Mouse (Mus musculus): ENCODE measurements at regions not wholly inside any gene's neighbourhood (a gene's known extent, or its start where the extent isn't known, plus 50 kb on each side); places are given as distances from the start of the nearest gene placed in this dataset.

DNA sequence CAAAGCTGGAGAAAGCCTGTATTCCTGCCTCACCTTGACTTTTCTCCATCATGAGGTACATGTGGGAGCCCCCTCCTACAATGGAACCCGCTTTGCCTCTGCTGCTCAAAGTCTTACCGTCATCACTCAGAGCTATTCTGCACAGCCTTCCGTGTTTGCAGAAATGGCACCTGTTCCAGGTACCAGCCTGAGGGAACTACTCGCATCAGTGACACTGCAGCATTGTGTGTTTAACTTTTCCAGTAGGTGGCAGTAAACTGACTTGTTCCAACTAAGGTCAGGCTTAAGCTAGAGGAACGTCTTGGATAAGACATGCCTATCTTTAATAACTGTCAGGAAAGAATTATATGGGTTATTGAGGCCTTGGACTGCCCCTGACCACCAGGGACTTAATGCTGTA is 71.4 kb downstream of the Fam173b start:
- DNase-seq (ENCODE audit: low spot score in 2 of 2): peak in 1 of 2 experiments; percentile 18

DNA sequence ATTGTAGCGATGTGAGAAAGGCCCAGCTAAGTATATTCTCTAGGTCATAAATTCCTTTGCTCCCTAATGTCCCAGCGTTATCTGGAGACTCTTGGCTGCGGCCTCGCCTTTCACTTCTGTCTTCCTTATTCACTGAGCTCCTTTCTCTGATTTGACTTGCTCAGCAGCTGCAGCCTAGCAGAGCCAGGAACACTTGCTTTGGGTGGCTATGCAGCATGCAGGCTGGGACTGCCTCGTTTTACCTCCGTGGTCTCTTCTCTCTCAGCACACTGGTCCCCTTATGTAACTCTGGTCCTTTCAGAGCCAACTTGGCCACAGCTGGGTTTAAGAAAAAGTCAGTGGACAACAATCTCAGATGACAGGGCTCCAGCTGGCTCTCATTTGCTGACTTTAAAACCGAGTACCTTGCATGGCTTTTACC is 75.1 kb downstream of the Fam173b start:
- peak in 1 of 2 experiments; percentile 16 for DNase-seq (ENCODE audit: low spot score in 2 of 2)

DNA sequence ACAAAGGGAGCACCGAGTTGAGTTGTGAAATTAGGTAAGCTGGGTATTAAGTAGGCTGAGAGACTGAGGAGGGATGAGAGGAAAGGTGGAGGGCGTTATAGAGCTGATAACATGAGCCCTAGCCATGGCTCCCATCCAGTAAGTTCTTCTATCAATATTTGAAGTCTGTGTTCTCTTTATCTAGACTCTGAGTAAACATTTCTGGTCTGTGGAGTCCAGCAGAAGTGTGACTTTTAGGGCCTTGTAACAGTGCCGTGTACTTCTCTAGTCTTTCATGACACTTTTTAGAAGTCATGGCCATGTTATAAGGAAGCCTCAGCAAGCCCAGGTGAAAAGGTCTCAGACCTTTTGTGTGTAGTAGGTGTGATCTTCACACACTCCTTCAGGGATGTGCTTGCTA is 91.5 kb downstream of the Fam173b start:
- DNase-seq (ENCODE audit: low spot score in 2 of 2): no peak

DNA sequence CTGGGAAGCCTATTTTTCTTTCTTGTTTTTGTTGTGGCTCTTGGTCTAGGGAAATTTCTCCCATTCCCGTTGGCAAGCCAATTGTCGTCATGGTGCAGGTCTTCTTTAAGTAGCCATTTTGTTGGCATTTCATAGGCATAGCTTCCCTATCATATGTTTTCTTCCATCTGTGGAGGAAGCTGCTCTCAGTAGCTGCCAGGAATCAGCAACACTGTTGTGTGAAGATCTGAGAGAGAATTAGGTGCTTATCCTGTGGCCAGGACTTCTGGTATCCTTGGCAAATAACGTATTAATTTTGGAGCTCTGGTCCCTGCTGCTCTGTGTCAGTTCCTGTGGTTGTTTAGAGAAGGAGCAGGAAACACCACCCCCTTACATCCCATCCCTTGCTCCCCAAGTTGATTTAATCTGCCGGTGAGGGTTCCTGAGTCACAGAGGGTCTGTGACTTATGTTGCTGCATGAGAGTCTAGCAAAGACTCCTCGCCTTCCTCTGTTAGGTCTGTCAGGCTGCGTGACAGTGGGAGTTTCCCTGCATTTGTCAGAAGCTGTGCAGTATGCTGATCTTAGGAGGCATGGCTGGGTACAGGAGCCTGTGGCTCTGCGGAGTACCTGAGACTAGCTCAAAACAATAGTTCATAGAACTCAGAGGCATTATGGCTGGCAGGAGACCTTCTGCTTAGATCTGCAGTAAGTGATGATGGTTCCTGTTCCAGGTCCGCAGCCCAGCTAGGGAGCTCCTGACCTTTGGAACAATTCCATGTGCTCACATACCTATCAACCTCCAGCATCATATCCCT is 93.4 kb downstream of the Fam173b start:
- DNase-seq (ENCODE audit: low spot score in 2 of 2): no peak

DNA sequence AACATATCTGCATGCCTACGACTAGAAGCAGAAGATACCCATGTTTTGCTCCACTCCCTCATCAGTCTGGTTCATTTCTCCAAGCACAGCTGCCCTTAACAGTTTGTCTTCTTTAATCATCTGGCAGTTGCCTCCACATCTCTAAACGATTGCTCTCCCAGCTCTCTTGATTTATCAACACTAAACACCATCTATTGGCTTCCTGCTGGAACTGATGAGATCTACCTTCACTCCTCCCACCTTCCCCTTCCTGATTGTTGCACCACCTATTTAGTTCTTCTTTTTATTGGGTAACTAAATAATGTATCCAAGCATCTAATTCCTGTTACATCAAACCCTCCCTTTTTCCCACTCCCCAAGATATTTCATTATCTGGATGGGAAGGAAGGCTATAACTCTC is 101.7 kb downstream of the Fam173b start:
- DNase-seq (ENCODE audit: low spot score in 2 of 2): no peak

DNA sequence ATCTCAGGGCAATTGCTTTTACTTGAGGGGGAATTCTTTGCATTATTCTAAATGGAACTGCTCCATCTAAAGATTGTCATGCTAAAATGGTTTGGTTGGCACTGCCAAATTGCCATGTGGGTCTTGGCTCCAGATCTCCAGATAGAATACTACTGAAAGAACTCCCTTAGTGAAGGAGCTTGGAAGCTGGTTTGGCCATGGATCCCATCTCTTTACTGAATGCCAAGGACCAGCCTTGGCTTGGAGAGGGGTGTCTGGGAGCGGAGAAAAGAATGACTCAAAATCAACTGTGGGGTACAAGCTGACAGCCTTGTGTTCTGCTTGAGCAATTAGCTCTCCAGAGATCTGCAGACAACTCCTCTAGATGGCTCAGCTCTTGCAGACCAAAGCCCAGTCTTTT is 105.8 kb downstream of the Fam173b start:
- no peak for DNase-seq (ENCODE audit: low spot score in 2 of 2)

DNA sequence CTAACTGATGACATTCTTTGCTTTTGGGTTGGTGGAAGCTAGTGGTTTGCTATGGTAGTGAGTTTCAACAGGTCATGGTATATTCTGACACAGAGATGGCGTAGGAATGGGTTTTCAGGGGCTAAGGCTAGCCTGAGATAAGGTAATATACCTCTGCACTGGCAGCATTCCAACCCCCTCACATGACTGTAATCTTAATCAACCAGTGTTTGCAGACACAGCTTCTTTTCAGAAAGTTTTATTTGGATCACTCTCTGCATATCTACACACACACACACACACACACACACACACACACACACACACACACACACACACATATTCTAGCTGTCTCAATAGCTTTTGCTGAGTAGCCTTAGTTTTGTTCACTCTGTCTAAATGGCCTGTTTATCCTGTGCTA is 119.4 kb downstream of the Fam173b start:
- DNase-seq (ENCODE audit: low spot score in 2 of 2): no peak

DNA sequence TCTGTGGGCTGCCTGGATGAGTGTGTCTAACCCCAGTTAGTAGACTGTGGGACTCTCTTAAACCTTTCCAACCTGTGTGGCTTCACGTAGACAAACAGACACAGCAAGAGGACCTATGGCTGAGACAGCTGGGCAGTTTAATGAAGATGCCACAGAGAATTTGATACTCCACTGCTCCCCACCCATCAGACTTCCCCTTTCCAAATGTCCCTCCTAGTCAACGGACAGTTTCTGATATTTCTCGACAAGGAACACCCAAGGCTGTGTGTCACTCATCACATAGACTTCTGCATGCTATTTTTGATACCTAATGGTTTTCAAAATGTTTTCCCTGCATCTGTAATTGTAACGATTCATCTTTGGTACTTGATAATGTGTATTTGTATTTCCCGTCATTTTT is 120.8 kb downstream of the Fam173b start:
- DNase-seq (ENCODE audit: low spot score in 2 of 2): no peak

DNA sequence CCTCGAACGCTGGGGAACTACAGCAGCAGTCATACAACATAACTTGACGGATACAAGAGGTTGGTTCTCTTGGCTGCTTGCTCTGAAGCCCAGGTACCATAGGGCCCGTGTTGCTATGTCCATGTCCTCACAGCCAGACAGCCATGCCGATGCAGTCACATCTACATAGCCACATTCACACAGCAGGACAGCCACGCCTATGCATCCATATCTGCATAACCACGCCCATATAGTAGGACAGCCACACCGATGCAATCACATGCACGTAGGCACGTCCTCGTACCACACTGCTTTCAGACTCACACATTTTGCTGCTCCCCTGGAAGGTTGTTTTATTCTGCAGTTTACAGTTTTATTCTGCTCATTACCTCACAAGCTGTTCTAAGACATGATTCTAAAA is 122.6 kb downstream of the Fam173b start:
- no peak for DNase-seq (ENCODE audit: low spot score in 2 of 2)

DNA sequence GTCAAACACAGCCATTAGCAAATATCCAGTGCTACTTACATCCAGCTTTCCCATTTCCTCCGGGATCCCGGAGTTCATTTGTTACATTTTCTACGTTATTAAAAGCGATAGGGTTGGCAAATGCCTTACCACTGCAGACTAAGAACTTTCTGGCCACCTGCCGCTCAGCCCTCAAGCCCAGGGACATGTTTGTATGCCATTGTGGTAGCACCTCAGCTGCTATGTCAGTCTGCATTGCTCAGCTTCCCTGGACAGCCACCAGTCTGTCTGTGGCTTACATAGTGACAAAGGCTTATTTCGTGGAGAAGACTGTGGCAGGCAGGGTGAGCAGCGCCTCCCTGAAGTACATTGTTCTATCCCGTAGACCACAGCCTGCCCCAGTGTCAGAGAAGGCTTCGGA is 127.5 kb downstream of the Fam173b start:
- DNase-seq (ENCODE audit: low spot score in 2 of 2): no peak

DNA sequence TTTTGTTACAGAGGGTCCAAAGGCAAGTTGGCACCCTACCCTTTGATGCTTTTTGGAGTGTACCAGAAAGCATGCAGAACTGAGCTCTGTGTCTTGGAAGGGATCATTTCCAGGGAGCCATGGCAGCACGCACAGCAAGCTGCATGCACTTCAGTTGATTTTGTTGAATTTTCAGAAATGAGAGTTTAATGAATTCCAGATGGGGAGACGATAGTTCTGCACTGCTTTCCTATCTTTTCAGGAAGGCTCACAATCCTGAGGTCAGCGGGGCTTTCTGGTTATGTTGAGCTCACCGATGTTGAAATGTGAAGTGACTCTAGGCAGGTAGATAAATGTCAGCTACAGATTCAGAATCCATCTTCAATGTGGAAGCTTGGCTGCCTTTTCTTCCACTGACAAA is 140.0 kb downstream of the Fam173b start:
- DNase-seq (ENCODE audit: low spot score in 2 of 2): no peak

DNA sequence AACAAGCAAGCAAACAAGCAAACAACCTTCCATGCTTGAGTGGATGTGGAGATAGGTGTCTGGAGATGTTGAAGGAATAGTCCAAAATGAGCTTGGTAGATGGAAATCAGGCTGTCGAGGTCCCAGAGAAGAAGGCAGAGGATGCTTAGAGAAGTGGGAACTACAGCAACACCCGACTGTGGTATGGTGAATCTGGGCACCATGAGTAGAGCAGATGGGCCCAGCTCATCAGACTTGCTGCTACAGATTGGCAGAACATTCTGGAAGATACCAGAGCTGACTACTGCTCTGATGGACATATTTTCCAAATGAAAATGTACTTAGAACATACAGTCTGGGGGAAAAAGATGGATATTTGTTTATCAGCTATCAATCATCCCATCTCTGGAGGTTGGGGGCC is 142.9 kb downstream of the Fam173b start:
- no peak for DNase-seq (ENCODE audit: low spot score in 2 of 2)

DNA sequence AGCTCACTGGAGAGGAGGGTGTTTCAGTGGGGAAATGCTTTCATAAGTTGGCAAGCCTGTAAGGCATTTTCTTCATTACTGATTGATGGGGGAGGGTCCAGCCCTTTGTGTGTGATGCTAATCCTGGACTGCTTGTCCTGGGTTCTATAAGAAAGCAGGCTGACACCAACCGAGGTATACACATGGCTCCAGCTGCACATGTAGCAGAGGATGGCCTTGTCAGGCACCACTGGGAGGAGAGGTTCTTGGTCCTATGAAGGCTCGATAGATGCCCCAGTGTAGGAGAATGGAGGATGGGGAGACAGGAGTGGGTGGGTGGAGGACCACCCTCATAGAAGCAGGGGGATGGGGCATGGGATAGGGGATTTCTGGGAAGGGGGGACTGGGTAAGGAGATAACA is 151.0 kb downstream of the Fam173b start:
- DNase-seq (ENCODE audit: low spot score in 2 of 2): no peak

DNA sequence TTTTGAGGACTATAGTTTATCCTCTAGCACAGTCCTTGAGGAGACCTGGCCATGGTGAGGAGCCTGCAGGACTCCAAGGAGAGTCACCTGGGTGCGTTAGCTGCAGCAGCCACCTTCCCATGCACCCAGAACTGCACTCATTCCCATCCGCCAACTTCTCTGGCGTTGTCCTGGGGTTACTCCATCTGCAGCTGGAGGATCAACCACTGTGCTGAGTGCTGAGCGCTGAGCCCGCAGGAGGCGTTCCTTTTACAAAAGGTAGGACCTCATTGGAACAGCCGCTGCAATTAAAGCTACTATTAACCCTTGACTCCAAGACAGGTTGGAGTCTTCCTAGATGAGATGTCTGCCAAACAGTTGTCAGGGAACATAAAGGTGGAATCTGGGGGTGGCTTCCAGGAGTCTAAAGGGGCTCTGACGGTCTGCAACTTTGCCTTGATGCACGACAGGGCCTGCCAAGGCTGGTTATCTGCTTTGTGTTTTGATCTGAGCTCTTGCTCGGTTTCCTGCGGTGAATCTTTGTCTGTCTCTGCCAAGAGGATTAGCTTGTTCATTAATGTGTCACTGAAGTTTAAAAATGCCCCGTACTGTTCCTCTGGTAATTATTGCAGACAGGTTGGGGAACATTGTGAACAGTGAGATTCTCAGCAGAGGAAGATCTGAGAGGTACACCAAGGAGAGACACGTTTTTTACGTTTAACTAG is 152.1 kb downstream of the Fam173b start:
- DNase-seq (ENCODE audit: low spot score in 2 of 2): no peak

DNA sequence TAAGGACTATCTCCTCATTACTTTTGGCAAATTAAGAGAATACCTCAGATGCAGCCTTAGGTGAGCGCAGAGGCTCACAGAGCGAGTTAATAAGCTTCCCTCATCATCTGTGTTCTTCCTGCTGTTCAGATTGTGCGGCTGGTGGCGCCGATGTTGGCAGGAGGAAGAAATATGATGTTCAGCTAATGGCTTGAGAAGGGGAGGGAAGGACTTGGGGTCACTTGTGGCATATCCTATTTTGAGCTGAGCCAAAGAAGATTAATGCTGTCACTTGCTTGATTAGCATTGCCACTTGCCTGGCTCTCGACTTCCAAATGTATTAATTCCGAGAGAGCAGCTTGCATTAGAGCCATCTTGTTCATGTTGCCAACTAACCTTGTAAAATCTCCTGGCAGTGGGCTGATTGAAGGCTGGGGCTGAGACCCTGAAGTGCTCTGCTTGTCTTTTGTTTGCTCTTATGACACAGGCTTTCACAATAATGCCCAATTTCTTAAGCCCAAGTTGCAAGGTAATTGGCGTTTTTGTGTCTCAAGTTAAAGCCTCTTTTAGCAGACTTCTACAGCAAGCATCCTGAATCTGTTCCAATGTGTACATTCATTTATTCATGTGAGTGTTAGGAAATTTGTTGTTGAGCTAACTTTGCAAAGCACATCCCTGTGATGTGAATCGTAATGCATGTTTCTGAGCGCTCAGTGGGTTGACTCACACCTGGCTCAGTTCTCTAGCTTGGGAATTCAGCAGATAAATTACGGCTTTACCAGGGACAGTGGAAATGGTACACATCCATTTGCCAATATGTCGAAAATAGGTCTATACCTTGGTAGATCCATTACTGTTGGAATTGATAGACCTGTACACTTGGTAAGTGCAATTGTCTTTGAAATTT is 167.6 kb downstream of the Fam173b start:
- no peak for DNase-seq (ENCODE audit: low spot score in 2 of 2)

DNA sequence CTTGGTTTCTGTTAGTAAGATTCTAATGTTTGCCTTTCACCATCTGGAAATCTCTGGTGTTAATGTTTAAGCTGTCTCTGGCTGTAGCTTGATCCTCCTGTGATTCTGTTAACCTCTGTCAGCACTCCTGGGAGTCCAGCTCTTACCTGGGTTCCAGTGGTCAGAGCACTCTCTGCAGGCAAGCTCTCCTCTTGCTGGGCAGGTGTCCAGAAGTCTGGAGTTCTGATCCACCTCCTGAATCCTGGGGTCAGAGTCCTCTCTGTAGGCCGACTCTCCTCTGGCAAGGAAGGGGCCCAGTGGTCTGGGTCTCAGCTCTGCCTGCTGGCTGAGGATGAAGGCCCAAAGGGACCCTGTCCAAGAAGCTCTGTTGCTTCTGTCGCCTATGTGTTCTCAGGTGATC is 181.4 kb downstream of the Fam173b start:
- DNase-seq (ENCODE audit: low spot score in 2 of 2): no peak

DNA sequence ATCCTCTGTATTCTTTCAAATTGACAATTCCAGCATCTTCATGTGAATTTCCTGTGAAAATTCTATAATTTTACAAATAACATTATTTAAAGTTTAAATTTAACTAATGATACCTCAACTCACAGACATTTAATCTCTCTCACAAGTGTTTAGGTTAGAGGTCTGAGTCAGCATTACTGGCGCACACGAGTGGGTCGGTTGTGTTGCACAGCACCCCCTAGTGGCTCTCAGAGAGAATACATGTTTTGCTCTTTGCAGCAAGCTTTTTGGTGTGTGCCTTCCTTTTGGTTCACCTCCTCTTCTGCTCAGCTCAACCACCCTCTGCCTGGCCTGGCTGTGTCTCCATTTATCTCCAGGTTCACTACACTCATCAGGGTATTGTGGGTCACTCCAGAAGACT is 183.4 kb downstream of the Fam173b start:
- DNase-seq (ENCODE audit: low spot score in 2 of 2): no peak

DNA sequence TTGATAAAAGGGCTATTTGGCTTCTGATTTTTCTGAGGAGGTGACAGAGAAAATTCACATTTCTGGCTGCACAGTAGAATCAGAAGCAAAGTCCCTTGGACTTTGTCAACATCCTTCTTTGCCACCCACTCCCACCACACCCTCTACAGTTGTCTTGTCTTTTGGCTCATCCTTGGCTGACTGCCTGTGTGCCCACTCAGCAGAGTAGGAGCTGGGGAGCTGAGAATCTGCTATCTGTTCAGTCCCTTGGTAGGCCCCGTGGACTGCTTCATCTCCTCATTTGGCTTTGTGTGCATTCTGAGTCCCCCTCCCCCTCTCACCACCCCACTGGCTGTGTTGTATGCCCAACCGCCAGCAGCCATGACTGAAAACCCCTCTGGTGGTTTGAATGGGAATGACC is 197.2 kb downstream of the Fam173b start:
- DNase-seq (ENCODE audit: low spot score in 2 of 2): peak; percentile 76 to 84

DNA sequence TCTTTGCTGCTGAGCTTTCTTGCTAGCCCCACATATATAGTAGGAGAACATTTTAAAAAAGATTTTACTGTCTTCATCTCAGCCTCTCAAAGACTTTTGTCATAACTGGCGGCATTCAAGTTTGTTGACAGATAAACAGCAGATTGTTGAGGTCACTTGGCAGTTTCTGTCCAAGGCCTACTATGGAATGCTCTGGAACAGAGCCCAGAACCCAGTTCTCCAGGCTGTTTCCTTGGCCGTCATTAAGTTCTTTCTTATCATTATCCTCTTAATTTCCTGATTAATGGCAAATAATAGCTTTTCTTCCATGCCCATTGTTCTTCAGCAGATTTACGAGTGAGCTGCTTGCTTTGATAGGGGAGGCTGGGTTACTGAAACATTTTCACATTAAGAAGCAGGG is 203.9 kb downstream of the Fam173b start:
- no peak for DNase-seq (ENCODE audit: low spot score in 2 of 2)

DNA sequence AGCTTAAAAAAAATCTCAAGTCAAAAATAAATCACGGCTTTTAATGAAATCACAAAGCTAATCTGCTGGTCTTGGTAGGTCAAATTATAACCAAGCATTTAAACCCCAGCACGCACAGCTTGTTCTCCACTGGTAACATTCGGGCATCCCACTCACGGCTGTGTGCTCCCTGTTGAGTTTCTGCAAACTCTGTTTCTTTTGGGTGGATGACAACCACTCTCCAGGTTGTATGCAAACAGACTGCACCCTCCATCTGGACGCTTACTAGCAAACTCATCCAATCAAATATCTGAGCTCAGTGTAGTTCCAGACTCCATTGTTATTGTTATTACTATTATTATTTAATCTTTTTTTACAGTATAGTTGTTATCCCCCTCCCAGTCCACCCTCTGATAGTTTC is 213.9 kb downstream of the Fam173b start:
- no peak for DNase-seq (ENCODE audit: low spot score in 2 of 2)

DNA sequence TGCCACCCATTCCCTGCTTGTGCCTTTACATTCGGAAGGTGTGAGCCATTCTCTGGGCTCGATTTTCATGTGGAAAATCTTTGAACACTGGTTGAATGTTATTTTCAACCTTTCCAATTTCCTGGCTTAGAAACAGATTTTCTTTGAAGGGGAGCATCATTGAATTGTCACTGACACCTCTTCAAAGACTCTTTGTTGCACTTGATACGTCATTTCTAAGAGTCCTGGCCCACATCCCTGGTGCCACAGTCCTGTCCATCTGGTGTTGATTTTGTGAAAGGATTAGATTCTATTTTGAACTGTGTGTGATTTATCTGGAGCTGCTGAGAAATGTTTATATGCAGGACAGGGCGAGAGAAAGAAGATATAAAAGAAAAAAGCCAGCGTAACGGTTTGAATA is 217.6 kb downstream of the Fam173b start:
- no peak for DNase-seq (ENCODE audit: low spot score in 2 of 2)

DNA sequence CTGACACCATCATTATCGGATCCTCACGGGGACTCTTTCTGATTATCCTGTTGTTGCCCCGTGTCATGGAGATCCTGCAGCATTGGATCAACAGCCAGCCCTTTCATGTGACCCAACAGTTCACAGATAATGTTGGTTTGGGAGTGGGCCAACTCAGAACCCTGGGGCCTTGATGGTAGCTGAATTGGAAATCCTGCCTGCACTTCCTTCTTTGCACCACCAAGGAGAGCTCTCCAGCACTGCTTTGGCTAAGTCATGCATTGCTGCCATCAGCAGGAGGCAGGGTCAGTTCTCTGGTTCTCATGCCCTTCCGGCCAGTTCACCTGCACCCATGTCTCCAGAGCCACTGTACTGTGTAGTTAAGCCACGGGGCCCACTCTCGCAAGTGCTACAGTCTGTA is 225.6 kb downstream of the Fam173b start:
- no peak for DNase-seq (ENCODE audit: low spot score in 2 of 2)

DNA sequence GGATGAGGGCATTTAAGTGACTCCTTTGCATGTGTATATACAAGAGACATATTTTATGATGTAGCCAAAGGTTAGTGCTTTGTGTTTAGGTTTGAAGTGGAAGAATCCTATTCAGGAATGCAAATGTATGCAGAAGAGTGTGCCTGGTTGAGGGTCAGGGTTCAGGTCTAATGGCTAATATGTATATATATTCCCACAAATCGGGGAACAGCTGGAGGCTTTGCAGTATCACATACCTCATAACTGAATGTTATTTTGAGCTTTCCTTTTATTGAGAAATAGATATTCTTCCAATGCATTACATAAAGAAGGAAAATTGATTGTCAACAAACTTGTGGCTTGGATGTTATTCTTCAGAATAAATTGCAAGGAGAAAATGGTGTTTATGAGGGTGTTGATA is 239.9 kb downstream of the Fam173b start:
- no peak for DNase-seq (ENCODE audit: low spot score in 2 of 2)
